Mouse (Mus musculus): ENCODE measurements around the gene Prr3. TPM values are rescaled to one million over a fixed set of nuclear protein-coding genes. Genes with fewer than 3 reads are reported as not detected.
"Not testable (repeated sequence)": the region's sequence is repeated elsewhere in the genome, so short reads cannot be mapped to it uniquely, and the experiment has no call there.

Prr3 gene
- polyA plus RNA-seq, 1 experiment from 2014 or later, result 11.2 TPM

GRCm38 (mm10) chr17:35958533-35959223 is 21.4 kb downstream of the Prr3 start:
- no peaks in the 10 kb centered on the region for H3K4me1 ChIP-seq (ENCODE audit: control insufficient read depth in 2 of 2, insufficient read depth in 2 of 2, low read length in 2 of 2)
- WGBS, result 92% methylated on average over 15 of the region's 15 CpGs
- no peak overlapping the region for H3K4me3 ChIP-seq (ENCODE audit: control insufficient read depth in 1 of 2, insufficient read depth in 1 of 2, low read depth in 1 of 2, low read length in 2 of 2)
- no peak for ATAC-seq (ENCODE audit: insufficient number of reproducible peaks, insufficient read depth, low FRiP score, low read depth)
- H3K27me3 ChIP-seq (ENCODE audit: control insufficient read depth, insufficient read depth, low read length), result no peaks in the 10 kb centered on the region
- no peaks in the 10 kb centered on the region for H3K9me3 ChIP-seq (ENCODE audit: control insufficient read depth, low read length)
- peaks cover 86% of the 10 kb centered on the region for H3K36me3 ChIP-seq (ENCODE audit: control insufficient read depth, insufficient read depth, low read length)
- H3K9ac ChIP-seq (ENCODE audit: low read length), result no peak overlapping the region
- no peak overlapping the region for H3K4me2 ChIP-seq (ENCODE audit: low read length)
- H3K27ac ChIP-seq (replicated peaks in 1 of 2; ENCODE audit: control insufficient read depth in 1 of 2, insufficient read depth in 1 of 2, low read depth in 2 of 2, low read length in 2 of 2), result no peak overlapping the region

GRCm38 (mm10) chr17:35954665-35955064 is 25.4 kb downstream of the Prr3 start:
- H3K4me2 ChIP-seq (ENCODE audit: low read length), result no peak overlapping the region
- no peaks in the 10 kb centered on the region for H3K27me3 ChIP-seq (ENCODE audit: control insufficient read depth, insufficient read depth, low read length)
- H3K9me3 ChIP-seq (ENCODE audit: control insufficient read depth, low read length), result no peaks in the 10 kb centered on the region
- H3K36me3 ChIP-seq (ENCODE audit: control insufficient read depth, insufficient read depth, low read length), result peaks cover 46% of the 10 kb centered on the region
- no peak overlapping the region for H3K27ac ChIP-seq (replicated peaks in 1 of 2; ENCODE audit: control insufficient read depth in 1 of 2, insufficient read depth in 1 of 2, low read depth in 2 of 2, low read length in 2 of 2)
- no peaks in the 10 kb centered on the region for H3K4me1 ChIP-seq (ENCODE audit: control insufficient read depth in 2 of 2, insufficient read depth in 2 of 2, low read length in 2 of 2)
- 73% methylated on average over 8 of the region's 8 CpGs for WGBS
- no peak for ATAC-seq (ENCODE audit: insufficient number of reproducible peaks, insufficient read depth, low FRiP score, low read depth)
- H3K4me3 ChIP-seq (ENCODE audit: control insufficient read depth in 1 of 2, insufficient read depth in 1 of 2, low read depth in 1 of 2, low read length in 2 of 2), result no peak overlapping the region
- H3K9ac ChIP-seq (ENCODE audit: low read length), result no peak overlapping the region

- not testable (repeated sequence) for H3K4me3 ChIP-seq (ENCODE audit: control insufficient read depth in 1 of 2, insufficient read depth in 1 of 2, low read depth in 1 of 2, low read length in 2 of 2); H3K9me3 ChIP-seq (ENCODE audit: control insufficient read depth, low read length); ATAC-seq (ENCODE audit: insufficient number of reproducible peaks, insufficient read depth, low FRiP score, low read depth); H3K27ac ChIP-seq (replicated peaks in 1 of 2; ENCODE audit: control insufficient read depth in 1 of 2, insufficient read depth in 1 of 2, low read depth in 2 of 2, low read length in 2 of 2); H3K27me3 ChIP-seq (ENCODE audit: control insufficient read depth, insufficient read depth, low read length); H3K4me1 ChIP-seq (ENCODE audit: control insufficient read depth in 2 of 2, insufficient read depth in 2 of 2, low read length in 2 of 2); H3K4me2 ChIP-seq (ENCODE audit: low read length); H3K9ac ChIP-seq (ENCODE audit: low read length)
- peaks cover 25% of the 10 kb centered on the region for H3K36me3 ChIP-seq (ENCODE audit: control insufficient read depth, insufficient read depth, low read length)
- WGBS, result 64% methylated on average over 2 of the region's 3 CpGs
These were observed 27.5 kb downstream of the Prr3 start for GRCm38 (mm10) chr17:35952559-35952958.

GRCm38 (mm10) chr17:35950946-35951345 is 29.1 kb downstream of the Prr3 start:
- H3K9ac ChIP-seq (ENCODE audit: low read length); H3K4me3 ChIP-seq (ENCODE audit: control insufficient read depth in 1 of 2, insufficient read depth in 1 of 2, low read depth in 1 of 2, low read length in 2 of 2); H3K9me3 ChIP-seq (ENCODE audit: control insufficient read depth, low read length); H3K4me2 ChIP-seq (ENCODE audit: low read length); H3K27me3 ChIP-seq (ENCODE audit: control insufficient read depth, insufficient read depth, low read length); H3K4me1 ChIP-seq (ENCODE audit: control insufficient read depth in 2 of 2, insufficient read depth in 2 of 2, low read length in 2 of 2); H3K27ac ChIP-seq (replicated peaks in 1 of 2; ENCODE audit: control insufficient read depth in 1 of 2, insufficient read depth in 1 of 2, low read depth in 2 of 2, low read length in 2 of 2); H3K36me3 ChIP-seq (ENCODE audit: control insufficient read depth, insufficient read depth, low read length); ATAC-seq (ENCODE audit: insufficient number of reproducible peaks, insufficient read depth, low FRiP score, low read depth): not testable (repeated sequence)

GRCm38 (mm10) chr17:35939941-35940340 is 40.1 kb downstream of the Prr3 start:
- Histone ChIP-seq H3K27ac (replicated peaks in 1 of 2; ENCODE audit: control insufficient read depth in 1 of 2, insufficient read depth in 1 of 2, low read depth in 2 of 2, low read length in 2 of 2) (no peak overlapping the region), H3K4me1 (ENCODE audit: control insufficient read depth in 2 of 2, insufficient read depth in 2 of 2, low read length in 2 of 2) (no peaks in the 10 kb centered on the region), H3K36me3 (ENCODE audit: control insufficient read depth, insufficient read depth, low read length) (no peaks in the 10 kb centered on the region), H3K9ac (ENCODE audit: low read length) (no peak overlapping the region), H3K27me3 (ENCODE audit: control insufficient read depth, insufficient read depth, low read length) (no peaks in the 10 kb centered on the region), H3K4me2 (ENCODE audit: low read length) (no peak overlapping the region), H3K4me3 (ENCODE audit: control insufficient read depth in 1 of 2, insufficient read depth in 1 of 2, low read depth in 1 of 2, low read length in 2 of 2) (no peak overlapping the region), H3K9me3 (ENCODE audit: control insufficient read depth, low read length) (0 out of 2 replicates have a peak, but pooled peaks cover 2% of the 10 kb centered on the region)
- no peak for ATAC-seq (ENCODE audit: insufficient number of reproducible peaks, insufficient read depth, low FRiP score, low read depth)
- WGBS, result 50% methylated on average over 1 of the region's 1 CpGs

- Histone ChIP-seq H3K27me3 (ENCODE audit: control insufficient read depth, insufficient read depth, low read length) (no peaks in the 10 kb centered on the region), H3K4me2 (ENCODE audit: low read length) (no peak overlapping the region), H3K9me3 (ENCODE audit: control insufficient read depth, low read length) (0 out of 2 replicates have a peak, but pooled peaks cover 2% of the 10 kb centered on the region), H3K27ac (replicated peaks in 1 of 2; ENCODE audit: control insufficient read depth in 1 of 2, insufficient read depth in 1 of 2, low read depth in 2 of 2, low read length in 2 of 2) (no peak overlapping the region), H3K9ac (ENCODE audit: low read length) (no peak overlapping the region), H3K4me1 (ENCODE audit: control insufficient read depth in 2 of 2, insufficient read depth in 2 of 2, low read length in 2 of 2) (no peaks in the 10 kb centered on the region), H3K36me3 (ENCODE audit: control insufficient read depth, insufficient read depth, low read length) (no peaks in the 10 kb centered on the region), H3K4me3 (ENCODE audit: control insufficient read depth in 1 of 2, insufficient read depth in 1 of 2, low read depth in 1 of 2, low read length in 2 of 2) (no peak overlapping the region)
- WGBS, result 43% methylated on average over 2 of the region's 2 CpGs
- ATAC-seq (ENCODE audit: insufficient number of reproducible peaks, insufficient read depth, low FRiP score, low read depth), result no peak
These were observed 40.9 kb downstream of the Prr3 start for GRCm38 (mm10) chr17:35939108-35939507.

- no peaks in the 10 kb centered on the region for H3K27me3 ChIP-seq (ENCODE audit: control insufficient read depth, insufficient read depth, low read length)
- 33% methylated on average over 2 of the region's 2 CpGs for WGBS
- no peaks in the 10 kb centered on the region for H3K4me1 ChIP-seq (ENCODE audit: control insufficient read depth in 2 of 2, insufficient read depth in 2 of 2, low read length in 2 of 2)
- no peak overlapping the region for H3K4me3 ChIP-seq (ENCODE audit: control insufficient read depth in 1 of 2, insufficient read depth in 1 of 2, low read depth in 1 of 2, low read length in 2 of 2)
- no peak for ATAC-seq (ENCODE audit: insufficient number of reproducible peaks, insufficient read depth, low FRiP score, low read depth)
- H3K36me3 ChIP-seq (ENCODE audit: control insufficient read depth, insufficient read depth, low read length), result no peaks in the 10 kb centered on the region
- no peak overlapping the region for H3K4me2 ChIP-seq (ENCODE audit: low read length)
- 0 out of 2 replicates have a peak, but pooled peaks cover 2% of the 10 kb centered on the region for H3K9me3 ChIP-seq (ENCODE audit: control insufficient read depth, low read length)
- no peak overlapping the region for H3K9ac ChIP-seq (ENCODE audit: low read length)
- H3K27ac ChIP-seq (replicated peaks in 1 of 2; ENCODE audit: control insufficient read depth in 1 of 2, insufficient read depth in 1 of 2, low read depth in 2 of 2, low read length in 2 of 2), result no peak overlapping the region
These were observed 42.2 kb downstream of the Prr3 start for GRCm38 (mm10) chr17:35937700-35938348.

All from heart, embryonic 14.5 days (tissue).